Mouse (Mus musculus) thymus, postnatal 25 days (tissue): ENCODE results near the gene Soat2.
"Not testable (repeated sequence)": the region's sequence is repeated elsewhere in the genome, so short reads cannot be mapped to it uniquely, and the experiment has no call there.

Experiments used
- DNase-seq: peaks from one replicate; pipeline ENCODE4 v3.0.0; 2022

The Soat2 gene

DNA sequence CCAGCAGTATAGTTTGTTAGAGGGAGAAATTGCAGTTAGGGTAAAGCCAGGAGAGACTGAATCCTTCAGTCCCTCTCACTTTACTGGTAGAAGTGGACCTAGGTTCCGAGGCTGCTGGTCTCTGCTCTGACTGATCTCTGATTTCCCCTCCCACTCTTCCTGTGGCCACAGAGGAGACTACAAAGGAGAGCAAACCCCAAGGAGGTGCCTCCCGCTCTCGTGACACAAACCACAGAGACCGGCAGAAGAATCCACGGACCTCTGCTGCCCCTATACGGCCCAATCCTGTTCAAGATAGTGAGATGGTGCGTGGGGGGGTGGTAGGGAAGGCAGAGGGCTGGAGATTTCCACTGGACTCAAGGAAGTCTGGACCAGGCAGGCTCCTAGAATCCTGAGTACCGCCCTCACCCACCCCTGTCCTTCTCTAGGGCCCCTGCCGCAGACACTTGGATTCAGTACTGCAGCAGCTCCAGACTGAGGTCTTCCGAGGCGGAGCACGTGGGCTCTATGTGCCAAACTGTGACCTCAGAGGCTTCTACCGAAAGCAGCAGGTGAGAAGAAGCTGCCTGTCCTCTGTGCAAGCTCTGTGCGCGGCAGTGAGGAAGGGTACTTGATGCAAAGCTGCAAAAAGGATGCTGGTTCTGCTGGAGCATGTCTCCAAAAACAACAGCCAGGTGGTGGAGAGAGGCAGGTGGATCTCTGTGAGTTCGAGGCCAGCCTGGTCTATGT is 2.5 kb upstream of the Soat2 start:
- DNase-seq: no peak

DNA sequence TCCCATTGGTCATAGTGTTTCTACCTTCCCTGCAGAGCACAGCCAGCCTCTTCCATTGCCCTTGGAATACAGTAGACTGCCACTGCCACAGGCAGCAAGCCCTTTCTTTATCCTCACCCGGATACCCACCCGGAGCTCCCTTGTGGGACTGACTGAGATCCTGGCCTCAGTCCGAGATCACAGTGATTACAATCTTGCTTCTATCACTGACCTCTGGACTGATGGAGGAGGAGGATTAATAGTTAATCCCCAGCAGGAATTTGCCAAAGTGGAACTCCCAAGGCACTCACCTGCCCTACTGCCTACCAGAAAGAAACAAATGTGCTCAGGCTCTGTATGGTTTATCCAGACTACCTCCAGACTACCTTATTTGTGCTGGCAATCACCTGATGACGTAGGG is 765 bp upstream of the Soat2 start:
- DNase-seq: no peak

DNA sequence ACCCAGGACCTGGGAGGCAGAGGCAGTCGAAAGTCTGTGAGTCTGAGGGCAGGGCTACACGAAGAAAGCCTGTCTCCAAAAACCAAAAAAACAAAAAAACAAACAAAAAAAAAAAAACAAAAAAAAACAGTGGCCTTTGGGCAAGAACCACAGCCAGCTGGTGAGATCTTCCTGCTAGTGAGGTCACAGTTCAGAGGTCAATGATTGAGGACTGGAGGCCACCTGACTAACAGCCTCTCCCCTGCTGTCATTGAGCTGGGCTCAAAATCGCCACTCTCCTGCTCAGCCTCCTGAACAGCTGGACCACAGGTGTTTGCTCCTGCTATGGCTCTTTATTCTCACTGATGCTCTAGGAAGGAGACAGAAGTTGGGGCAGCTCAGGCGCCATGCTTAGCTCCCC is 2.3 kb downstream of the Soat2 start:
- no peak for DNase-seq

- not testable (repeated sequence) for DNase-seq
These were observed 4.7 kb downstream of the Soat2 start for GRCm38 (mm10) chr15:102155006-102155405.

GRCm38 (mm10) chr15:102156836-102157235 is 6.5 kb downstream of the Soat2 start:
- DNase-seq: no peak

DNA sequence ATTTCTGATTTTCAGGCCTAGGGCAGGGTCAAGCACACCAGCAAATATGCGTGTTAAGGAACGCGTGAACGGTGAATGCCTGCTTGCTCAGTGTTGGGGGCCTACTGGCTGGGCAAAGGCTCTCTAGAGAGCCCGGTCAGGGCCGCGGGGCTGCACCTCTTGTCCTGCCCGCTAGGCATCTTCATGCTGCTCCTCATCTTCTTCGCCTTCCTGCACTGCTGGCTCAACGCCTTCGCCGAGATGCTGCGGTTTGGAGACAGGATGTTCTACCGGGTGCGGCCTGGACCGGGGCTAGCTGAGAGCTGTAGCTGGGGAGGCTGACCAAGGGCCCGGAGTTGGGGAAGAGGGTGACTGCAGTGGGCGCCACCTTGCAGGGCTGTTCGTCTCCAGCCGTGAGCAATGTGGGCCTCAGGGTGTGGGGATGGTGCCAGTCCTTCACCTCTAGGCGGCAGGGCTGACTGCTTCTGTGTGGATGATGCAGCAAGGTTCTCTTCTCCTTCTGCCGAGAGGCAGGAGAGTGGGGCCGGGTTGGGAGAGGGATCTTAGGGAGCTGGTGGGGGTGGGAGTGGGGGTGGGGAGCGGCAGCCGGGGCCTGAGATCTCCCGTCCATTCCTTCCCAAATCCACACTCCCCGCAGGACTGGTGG is 10.2 kb downstream of the Soat2 start:
- peak; percentile 15 for DNase-seq

DNA sequence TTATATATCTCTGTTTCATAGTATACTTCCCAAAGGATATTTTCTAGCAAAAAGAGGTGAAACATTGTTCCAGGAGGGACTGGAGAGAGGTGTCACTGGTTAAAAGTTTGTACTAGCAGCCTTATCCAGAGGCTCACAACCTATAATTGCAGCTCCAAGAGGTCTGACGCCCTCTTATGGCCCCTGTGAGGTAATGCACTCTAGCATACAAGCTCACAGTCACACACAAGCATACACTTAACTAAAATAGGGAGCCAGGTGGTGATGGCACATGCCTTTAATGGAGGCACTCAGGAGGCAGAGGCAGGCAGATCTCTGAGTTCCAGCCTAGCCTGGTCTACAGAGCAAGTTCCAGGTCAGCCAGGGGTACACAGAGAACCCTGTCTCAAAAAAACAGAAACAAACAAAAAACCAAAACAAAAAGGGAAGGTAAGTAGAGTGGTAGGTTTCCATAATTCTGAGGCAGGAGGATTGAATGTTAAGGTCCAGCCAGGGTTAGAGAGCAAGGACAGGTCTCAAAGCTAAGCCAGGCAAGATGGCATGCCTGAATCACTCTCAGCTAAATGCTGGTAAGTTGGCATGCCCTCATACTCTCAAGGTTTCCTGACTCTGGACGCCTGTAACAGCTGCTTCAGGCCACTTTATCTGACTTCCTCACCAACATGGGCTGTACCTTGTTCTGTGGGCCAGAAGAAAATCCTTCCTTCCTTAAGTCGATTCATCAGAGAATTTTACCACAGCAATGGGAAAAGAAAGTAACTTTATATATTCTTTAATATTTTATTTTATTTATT is 13.8 kb downstream of the Soat2 start:
- no peak for DNase-seq

DNA sequence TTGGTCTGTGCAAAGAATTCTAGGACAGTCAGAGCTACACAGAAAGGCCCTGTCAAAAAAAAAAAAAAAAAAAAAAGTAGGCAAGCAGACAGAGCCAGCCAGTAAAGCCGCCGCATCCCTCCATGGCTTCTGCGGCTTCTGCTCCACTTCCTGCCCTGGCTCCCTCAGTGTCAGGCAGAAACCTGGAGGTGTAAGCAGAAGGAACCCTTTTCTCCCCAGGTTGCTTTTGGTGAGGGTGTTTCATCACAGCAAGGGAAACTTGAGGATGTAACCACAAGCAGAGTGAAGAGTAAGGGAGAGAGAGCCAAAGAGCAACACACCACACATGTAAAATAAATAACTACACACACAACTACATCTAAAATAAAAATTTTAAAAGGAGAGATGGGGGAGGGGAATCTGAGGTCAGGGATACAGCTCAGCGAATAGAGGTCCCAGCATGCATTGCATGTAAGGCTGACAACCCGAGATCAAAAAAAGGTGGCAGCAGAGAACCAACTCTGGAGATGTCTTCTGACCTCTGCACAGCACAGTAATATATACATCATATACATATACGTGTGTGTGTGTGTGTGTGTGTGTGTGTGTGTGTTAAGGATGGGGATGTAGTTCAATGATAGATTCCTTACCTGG is 15.3 kb downstream of the Soat2 start:
- DNase-seq: peak; percentile 54

GRCm38 (mm10) chr15:102167620-102168021 is 17.3 kb downstream of the Soat2 start:
- no peak for DNase-seq

DNA sequence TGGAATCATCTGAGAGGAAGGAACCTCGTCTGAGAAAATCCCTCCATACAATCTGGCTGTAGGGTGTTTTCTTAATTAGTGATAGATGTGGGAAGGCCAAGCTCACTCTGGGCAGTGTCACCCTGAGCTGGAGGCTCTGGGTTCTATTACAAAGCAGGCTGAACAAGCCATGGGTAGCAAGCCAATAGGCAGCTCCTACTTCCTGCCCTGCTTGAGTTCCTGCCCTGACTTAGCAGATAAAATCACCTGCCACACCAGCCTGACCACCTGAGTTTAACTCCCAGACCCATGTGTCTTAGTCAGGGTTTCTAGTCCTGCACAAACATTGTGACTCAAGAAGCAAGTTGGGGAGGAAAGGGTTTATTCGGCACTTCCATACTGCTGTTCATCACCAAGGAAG is 18.7 kb downstream of the Soat2 start:
- DNase-seq: no peak

GRCm38 (mm10) chr15:102173581-102173980 is 23.3 kb downstream of the Soat2 start:
- no peak for DNase-seq

GRCm38 (mm10) chr15:102175736-102176319 is 25.5 kb downstream of the Soat2 start:
- no peak for DNase-seq

GRCm38 (mm10) chr15:102176571-102177316 is 26.4 kb downstream of the Soat2 start:
- DNase-seq: no peak

GRCm38 (mm10) chr15:102177417-102177816 is 27.1 kb downstream of the Soat2 start:
- DNase-seq: no peak

DNA sequence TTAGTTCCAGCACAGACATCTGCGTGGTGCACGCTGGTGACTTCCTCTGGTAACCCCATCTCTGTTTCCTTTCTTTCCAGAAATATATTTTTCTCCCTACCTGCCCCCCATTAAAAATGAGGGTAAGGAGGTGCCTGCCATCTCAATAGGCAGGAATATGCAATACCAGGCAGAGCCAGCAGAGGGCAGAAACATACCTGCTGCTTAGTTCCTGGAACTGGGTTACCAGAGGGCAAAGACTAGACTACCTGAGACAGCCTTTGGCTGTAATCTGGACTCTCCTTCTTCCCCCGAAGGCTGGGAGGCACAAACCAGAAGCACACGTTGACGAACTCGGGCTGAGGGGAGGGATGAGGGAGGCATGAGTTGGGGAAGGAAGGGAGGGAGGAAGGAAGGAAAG is 28.0 kb downstream of the Soat2 start:
- peak; percentile 88 for DNase-seq

- no peak for DNase-seq
These were observed 28.8 kb downstream of the Soat2 start for GRCm38 (mm10) chr15:102179106-102179505.

GRCm38 (mm10) chr15:102179924-102180323 is 29.6 kb downstream of the Soat2 start:
- DNase-seq: no peak

DNA sequence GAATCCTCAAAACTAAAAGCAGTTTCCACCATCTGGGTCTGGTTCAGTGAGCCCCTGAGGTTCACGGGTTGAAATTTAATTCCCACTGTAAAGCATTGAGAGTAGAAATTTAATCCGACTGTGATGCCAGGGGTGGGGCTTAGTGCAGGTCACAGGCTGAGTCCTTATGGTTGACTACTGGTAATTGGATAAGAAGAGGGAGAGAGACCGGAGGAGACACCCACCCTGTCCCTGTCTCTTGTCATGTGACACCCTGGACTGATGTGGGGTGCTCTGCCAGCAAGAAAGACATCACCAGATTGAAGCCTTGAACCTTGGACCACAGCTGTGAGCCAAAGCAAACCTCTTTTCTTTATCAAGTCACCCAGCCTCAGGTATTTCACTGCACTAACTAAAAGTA is 32.8 kb downstream of the Soat2 start:
- no peak for DNase-seq

GRCm38 (mm10) chr15:102186239-102186638 is 35.9 kb downstream of the Soat2 start:
- no peak for DNase-seq

DNA sequence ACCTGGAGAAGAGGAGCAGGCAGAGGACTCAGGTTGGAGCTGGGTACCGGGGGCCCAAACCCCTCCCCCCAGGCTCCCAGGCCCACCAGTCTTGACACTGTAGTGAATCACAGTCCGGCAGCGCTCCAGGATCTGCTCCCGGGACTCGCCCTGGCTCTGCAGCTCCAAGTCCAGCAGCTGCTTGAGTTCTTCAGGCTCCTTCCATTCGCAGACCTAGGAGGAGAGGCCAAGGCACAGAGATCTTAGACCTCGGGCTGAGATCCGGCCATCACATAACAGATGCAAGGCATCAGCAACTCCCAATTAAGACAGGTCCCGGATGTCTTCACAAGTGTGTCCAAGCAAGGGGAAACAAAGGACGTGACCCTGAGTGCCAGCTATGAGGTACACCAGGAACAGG is 37.8 kb downstream of the Soat2 start:
- DNase-seq: no peak

GRCm38 (mm10) chr15:102188883-102189282 is 38.6 kb downstream of the Soat2 start:
- DNase-seq: no peak

GRCm38 (mm10) chr15:102191699-102192098 is 41.4 kb downstream of the Soat2 start:
- no peak for DNase-seq
